Mouse (Mus musculus): ENCODE results near the gene Hax1. TPM values are rescaled to one million over a fixed set of nuclear protein-coding genes. Genes with fewer than 3 reads are reported as not detected.
A peak's percentile ranks its signal among the peaks of the same experiment; 100 is the strongest.

The Hax1 gene
- total RNA-seq, 1 experiment, result 222 TPM

- Histone ChIP-seq H3K9ac (ENCODE audit: insufficient read depth, low read depth, low read length, poor library complexity, severe bottlenecking) (no peak overlapping the region), H3K36me3 (ENCODE audit: control insufficient read depth, insufficient read depth, low read length, poor library complexity, severe bottlenecking) (peaks cover 27% of the 10 kb centered on the region), H3K9me3 (ENCODE audit: control insufficient read depth, insufficient read depth, low read depth, low read length) (no peaks in the 10 kb centered on the region), H3K4me3 (ENCODE audit: insufficient read depth in 1 of 2, low read depth in 1 of 2, low read length in 2 of 2, poor library complexity in 1 of 2, severe bottlenecking in 1 of 2) (no peak overlapping the region), H3K27ac (ENCODE audit: insufficient read depth, low read depth, low read length, poor library complexity, severe bottlenecking) (no peak overlapping the region), H3K4me1 (ENCODE audit: control insufficient read depth in 2 of 2, insufficient read depth in 2 of 2, low read length in 2 of 2, poor library complexity in 1 of 2) (no peaks in the 10 kb centered on the region)
- in situ Hi-C loops (cut with MboI; ENCODE audit: low sequenced_read_pairs in 2 of 2, unreplicated experiment in 2 of 2), result no loop called here
- TF ChIP-seq ZNF384 (IDR thresholded peaks at IDR 0.05; ENCODE audit: low read depth, low read length), result no peak
- TF ChIP-seq CHD2 (IDR thresholded peaks at IDR 0.05; ENCODE audit: low read depth, low read length), result no peak
- no peak for TF ChIP-seq MAFK (IDR thresholded peaks at IDR 0.05; ENCODE audit: insufficient read depth, low read depth, low read length)
- no peak for TF ChIP-seq HCFC1 (IDR thresholded peaks at IDR 0.05; ENCODE audit: borderline replicate concordance, insufficient read depth, low read length)
- TF ChIP-seq ZC3H11A (IDR thresholded peaks at IDR 0.05; ENCODE audit: borderline replicate concordance, low read depth, low read length), result no peak
- no peak for DNase-seq (ENCODE audit: low read depth, low spot score)
Measured at GRCm38 (mm10) chr3:90004091-90004796, 5.7 kb upstream of the Hax1 start.

GRCm38 (mm10) chr3:89999830-90000229, 1.2 kb upstream of the Hax1 start:
- TF ChIP-seq MAFK (IDR thresholded peaks at IDR 0.05; ENCODE audit: insufficient read depth, low read depth, low read length) (no peak), ZNF384 (IDR thresholded peaks at IDR 0.05; ENCODE audit: low read depth, low read length) (no peak)
- peaks cover 15% of the 10 kb centered on the region for H3K36me3 ChIP-seq (ENCODE audit: control insufficient read depth, insufficient read depth, low read length, poor library complexity, severe bottlenecking)
- DNase-seq (ENCODE audit: low read depth, low spot score), result no peak
- no peaks in the 10 kb centered on the region for H3K9me3 ChIP-seq (ENCODE audit: control insufficient read depth, insufficient read depth, low read depth, low read length)
- H3K4me1 ChIP-seq (ENCODE audit: control insufficient read depth in 2 of 2, insufficient read depth in 2 of 2, low read length in 2 of 2, poor library complexity in 1 of 2), result no peaks in the 10 kb centered on the region
- H3K9ac ChIP-seq (ENCODE audit: insufficient read depth, low read depth, low read length, poor library complexity, severe bottlenecking), result no peak overlapping the region
- no peak overlapping the region for H3K27ac ChIP-seq (ENCODE audit: insufficient read depth, low read depth, low read length, poor library complexity, severe bottlenecking)
- no peak overlapping the region for H3K4me3 ChIP-seq (ENCODE audit: insufficient read depth in 1 of 2, low read depth in 1 of 2, low read length in 2 of 2, poor library complexity in 1 of 2, severe bottlenecking in 1 of 2)
- in situ Hi-C loops (cut with MboI; ENCODE audit: low sequenced_read_pairs in 2 of 2, unreplicated experiment in 2 of 2), result no loop called here

- no peaks in the 10 kb centered on the region for H3K9me3 ChIP-seq (ENCODE audit: control insufficient read depth, insufficient read depth, low read depth, low read length)
- DNase-seq (ENCODE audit: low read depth, low spot score), result no peak
- H3K36me3 ChIP-seq (ENCODE audit: control insufficient read depth, insufficient read depth, low read length, poor library complexity, severe bottlenecking), result peaks cover 20% of the 10 kb centered on the region
- H3K4me3 ChIP-seq (ENCODE audit: insufficient read depth in 1 of 2, low read depth in 1 of 2, low read length in 2 of 2, poor library complexity in 1 of 2, severe bottlenecking in 1 of 2), result peak overlapping the region; percentile 81 to 88
- in situ Hi-C loops (cut with MboI; ENCODE audit: low sequenced_read_pairs in 2 of 2, unreplicated experiment in 2 of 2), result no loop called here
- H3K27ac ChIP-seq (ENCODE audit: insufficient read depth, low read depth, low read length, poor library complexity, severe bottlenecking), result peak overlapping the region; percentile 76; the same call in 1 of the 2 replicates
- peak overlapping the region; percentile 83 for H3K9ac ChIP-seq (ENCODE audit: insufficient read depth, low read depth, low read length, poor library complexity, severe bottlenecking)
- no peak for TF ChIP-seq ZC3H11A (IDR thresholded peaks at IDR 0.05; ENCODE audit: borderline replicate concordance, low read depth, low read length)
- no peak for TF ChIP-seq CHD2 (IDR thresholded peaks at IDR 0.05; ENCODE audit: low read depth, low read length)
- no peak for TF ChIP-seq HCFC1 (IDR thresholded peaks at IDR 0.05; ENCODE audit: borderline replicate concordance, insufficient read depth, low read length)
- TF ChIP-seq MAFK (IDR thresholded peaks at IDR 0.05; ENCODE audit: insufficient read depth, low read depth, low read length), result no peak
- no peak for TF ChIP-seq ZNF384 (IDR thresholded peaks at IDR 0.05; ENCODE audit: low read depth, low read length)
- H3K4me1 ChIP-seq (ENCODE audit: control insufficient read depth in 2 of 2, insufficient read depth in 2 of 2, low read length in 2 of 2, poor library complexity in 1 of 2), result no peaks in the 10 kb centered on the region
Measured at GRCm38 (mm10) chr3:89999090-89999489, 510 bp upstream of the Hax1 start.

GRCm38 (mm10) chr3:89997791-89998495, 637 bp downstream of the Hax1 start:
- peak; percentile 40 for DNase-seq (ENCODE audit: low read depth, low spot score)
- in situ Hi-C loops (cut with MboI; ENCODE audit: low sequenced_read_pairs in 2 of 2, unreplicated experiment in 2 of 2), result no loop called here
- peak overlapping the region; percentile 81 to 88 for H3K4me3 ChIP-seq (ENCODE audit: insufficient read depth in 1 of 2, low read depth in 1 of 2, low read length in 2 of 2, poor library complexity in 1 of 2, severe bottlenecking in 1 of 2)
- peak overlapping the region; percentile 61 for H3K27ac ChIP-seq (ENCODE audit: insufficient read depth, low read depth, low read length, poor library complexity, severe bottlenecking)
- H3K9ac ChIP-seq (ENCODE audit: insufficient read depth, low read depth, low read length, poor library complexity, severe bottlenecking), result peak overlapping the region; percentile 87
- TF ChIP-seq ZC3H11A (IDR thresholded peaks at IDR 0.05; ENCODE audit: borderline replicate concordance, low read depth, low read length), result no peak
- no peak for TF ChIP-seq HCFC1 (IDR thresholded peaks at IDR 0.05; ENCODE audit: borderline replicate concordance, insufficient read depth, low read length)
- no peak for TF ChIP-seq MAFK (IDR thresholded peaks at IDR 0.05; ENCODE audit: insufficient read depth, low read depth, low read length)
- no peak for TF ChIP-seq CHD2 (IDR thresholded peaks at IDR 0.05; ENCODE audit: low read depth, low read length)
- no peak for TF ChIP-seq ZNF384 (IDR thresholded peaks at IDR 0.05; ENCODE audit: low read depth, low read length)
- no peaks in the 10 kb centered on the region for H3K9me3 ChIP-seq (ENCODE audit: control insufficient read depth, insufficient read depth, low read depth, low read length)
- peaks cover 18% of the 10 kb centered on the region for H3K36me3 ChIP-seq (ENCODE audit: control insufficient read depth, insufficient read depth, low read length, poor library complexity, severe bottlenecking)
- H3K4me1 ChIP-seq (ENCODE audit: control insufficient read depth in 2 of 2, insufficient read depth in 2 of 2, low read length in 2 of 2, poor library complexity in 1 of 2), result no peaks in the 10 kb centered on the region

All from ES-E14 (cell line).